Mouse (Mus musculus): ENCODE results near the gene Mr1. TPM values are rescaled to one million over a fixed set of nuclear protein-coding genes. Genes with fewer than 3 reads are reported as not detected.

The Mr1 gene
- polyA plus RNA-seq, 1 experiment = 1.2 TPM

DNA sequence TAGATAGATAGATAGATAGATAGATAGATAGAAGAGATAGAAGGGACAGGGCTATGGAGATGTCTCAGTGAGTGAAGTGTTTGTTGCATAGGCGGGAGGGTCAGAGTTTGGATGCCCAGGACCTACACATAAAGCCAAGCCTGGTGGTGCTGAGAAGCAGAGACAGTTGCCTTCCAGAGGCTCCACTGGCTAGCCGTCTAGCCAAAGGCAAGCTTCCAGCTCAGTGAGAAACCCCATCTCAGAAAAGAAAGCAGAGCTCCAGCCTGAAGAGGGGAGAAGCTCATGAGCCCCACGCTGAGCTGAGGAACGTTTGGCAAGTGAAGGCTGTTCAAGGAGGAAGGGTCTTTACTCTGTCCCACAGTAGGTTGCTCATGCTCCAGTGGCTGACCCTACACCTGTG lies 44.0 kb downstream of the Mr1 start:
- H3K27ac ChIP-seq (ENCODE audit: control insufficient read depth, insufficient read depth, low read depth, low read length) = no peak overlapping the region
- no peaks in the 10 kb centered on the region for H3K27me3 ChIP-seq (ENCODE audit: control insufficient read depth, insufficient read depth, low read length)
- peaks cover 5% of the 10 kb centered on the region for H3K4me1 ChIP-seq (ENCODE audit: control insufficient read depth, insufficient read depth, low read length)
- no peak overlapping the region for H3K4me3 ChIP-seq (ENCODE audit: control insufficient read depth, low read depth, low read length)
- no peaks in the 10 kb centered on the region for H3K36me3 ChIP-seq (ENCODE audit: control insufficient read depth, insufficient read depth, low read length)
- no peak for TF ChIP-seq CTCF (IDR thresholded peaks at IDR 0.05; ENCODE audit: control insufficient read depth, insufficient read depth, insufficient replicate concordance, low read depth, low read length)
- TF ChIP-seq POLR2A (IDR thresholded peaks at IDR 0.05; ENCODE audit: control insufficient read depth, low read depth, low read length) = no peak

DNA sequence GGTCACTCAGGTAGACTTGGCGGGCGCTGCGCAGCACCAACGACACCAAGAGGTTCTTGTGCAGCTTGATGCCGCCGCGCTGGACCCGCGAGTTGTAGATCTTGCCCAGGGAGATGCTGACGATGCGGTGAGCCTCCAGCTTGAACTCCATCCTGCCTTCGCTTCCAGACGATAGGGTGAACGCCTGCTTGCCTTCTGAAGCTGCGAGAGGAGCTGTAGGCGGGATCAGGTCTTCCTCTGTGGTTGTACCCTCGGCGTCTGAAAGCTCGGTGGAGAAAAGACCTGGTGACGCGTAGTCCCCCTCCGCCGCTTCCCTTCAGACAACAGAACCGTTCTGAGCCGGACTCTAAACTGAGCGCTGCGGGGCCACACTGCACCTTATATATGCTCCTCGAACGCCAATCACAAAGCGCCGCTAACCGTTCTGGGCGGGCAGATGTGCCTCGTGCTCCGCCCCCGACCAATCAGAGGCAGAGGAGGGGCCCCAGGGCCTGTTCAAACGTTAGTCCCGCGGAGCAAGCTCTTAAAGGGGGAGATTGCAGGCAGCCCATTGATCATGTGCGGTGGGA lies 47.2 kb downstream of the Mr1 start, which contains the start of gene Ier5:
Gene Ier5 (minus strand): TSS at position 357 of the 569 bp plus-strand sequence.
- Histone ChIP-seq H3K27ac (ENCODE audit: control insufficient read depth, insufficient read depth, low read depth, low read length) (peak within 1 kb of the TSS; percentile 95), H3K27me3 (ENCODE audit: control insufficient read depth, insufficient read depth, low read length) (no peaks in the 10 kb centered on the region), H3K4me3 (ENCODE audit: control insufficient read depth, low read depth, low read length) (peak within 1 kb of the TSS; percentile 98), H3K36me3 (ENCODE audit: control insufficient read depth, insufficient read depth, low read length) (no peaks in the 10 kb centered on the region), H3K4me1 (ENCODE audit: control insufficient read depth, insufficient read depth, low read length) (peaks cover 5% of the 10 kb centered on the region)
- TF ChIP-seq CTCF (IDR thresholded peaks at IDR 0.05; ENCODE audit: control insufficient read depth, insufficient read depth, insufficient replicate concordance, low read depth, low read length) (no peak), POLR2A (IDR thresholded peaks at IDR 0.05; ENCODE audit: control insufficient read depth, low read depth, low read length) (peak; percentile 100)

DNA sequence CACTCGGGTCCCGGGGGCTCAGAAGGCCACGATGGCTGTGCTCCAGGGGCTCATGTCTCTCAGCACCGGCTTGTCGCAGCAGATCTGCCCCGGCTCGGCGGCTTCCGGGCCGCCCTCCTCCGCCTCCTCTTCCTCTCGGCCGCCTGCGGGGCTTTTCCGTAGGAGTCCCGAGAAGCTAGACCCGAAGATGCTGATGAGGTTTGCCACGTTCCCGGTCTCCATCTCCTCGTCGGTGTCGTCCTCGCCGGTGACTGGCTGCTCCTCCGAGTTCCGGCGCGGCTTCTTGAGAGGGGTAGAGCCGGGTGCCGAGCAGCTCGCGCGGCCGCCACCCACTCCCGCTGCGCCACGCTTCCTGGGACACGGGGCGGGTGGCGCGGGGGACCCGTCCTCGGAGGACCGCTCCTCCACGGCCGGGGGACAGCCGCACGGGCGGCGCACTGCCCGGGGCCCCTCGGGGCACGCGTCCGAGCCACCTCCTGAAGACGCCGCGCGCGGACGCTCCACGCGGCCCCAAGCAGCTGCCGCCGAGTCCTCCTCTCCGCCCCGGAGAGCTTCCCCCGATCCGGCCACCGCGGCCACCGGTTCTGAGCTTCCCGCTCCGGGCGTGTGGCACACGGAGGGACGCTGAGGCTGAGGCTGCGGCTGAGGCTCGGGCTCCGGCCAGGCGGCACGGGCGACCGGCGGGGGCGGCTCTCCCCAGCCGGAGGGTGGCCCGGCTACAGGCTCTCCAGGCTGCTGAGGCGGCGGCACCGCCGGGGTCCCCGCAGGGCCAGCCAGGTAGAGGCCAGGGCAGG lies 47.9 kb downstream of the Mr1 start:
- peak overlapping the region; percentile 95 for H3K27ac ChIP-seq (ENCODE audit: control insufficient read depth, insufficient read depth, low read depth, low read length)
- H3K4me1 ChIP-seq (ENCODE audit: control insufficient read depth, insufficient read depth, low read length) = peaks cover 5% of the 10 kb centered on the region
- TF ChIP-seq POLR2A (IDR thresholded peaks at IDR 0.05; ENCODE audit: control insufficient read depth, low read depth, low read length) (peak; percentile 31; the same call in 1 of the 2 replicates), CTCF (IDR thresholded peaks at IDR 0.05; ENCODE audit: control insufficient read depth, insufficient read depth, insufficient replicate concordance, low read depth, low read length) (no peak)
- no peaks in the 10 kb centered on the region for H3K27me3 ChIP-seq (ENCODE audit: control insufficient read depth, insufficient read depth, low read length)
- H3K36me3 ChIP-seq (ENCODE audit: control insufficient read depth, insufficient read depth, low read length) = no peaks in the 10 kb centered on the region
- H3K4me3 ChIP-seq (ENCODE audit: control insufficient read depth, low read depth, low read length) = peak overlapping the region; percentile 98

DNA sequence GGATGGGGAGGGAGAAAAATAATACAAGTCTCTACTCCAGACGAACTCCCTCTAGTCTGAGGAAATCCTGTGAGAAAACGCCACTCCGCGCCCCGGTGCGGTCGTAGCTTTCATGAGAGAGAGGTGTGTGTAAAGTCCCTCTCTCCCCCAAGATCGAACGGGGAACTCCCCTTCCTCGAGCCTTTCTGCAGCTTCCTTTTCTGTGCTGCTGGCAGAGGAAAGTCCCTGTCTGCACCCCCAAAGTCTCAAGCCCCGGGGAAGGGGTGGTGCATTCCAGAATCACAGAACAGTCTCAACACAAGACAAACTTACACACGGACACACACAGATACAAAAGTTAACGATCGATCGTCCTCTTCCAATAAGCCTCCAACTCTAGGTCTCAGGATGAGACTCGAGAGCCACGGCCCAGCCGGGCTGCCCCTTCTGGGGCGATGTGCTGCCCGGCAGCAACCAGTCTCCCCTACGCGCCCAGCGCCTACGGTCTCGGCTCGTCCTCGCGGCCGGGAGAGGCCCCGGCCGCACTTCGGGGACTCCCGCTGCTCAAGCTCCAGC lies 48.6 kb downstream of the Mr1 start:
- no peaks in the 10 kb centered on the region for H3K27me3 ChIP-seq (ENCODE audit: control insufficient read depth, insufficient read depth, low read length)
- no peaks in the 10 kb centered on the region for H3K36me3 ChIP-seq (ENCODE audit: control insufficient read depth, insufficient read depth, low read length)
- peaks cover 5% of the 10 kb centered on the region for H3K4me1 ChIP-seq (ENCODE audit: control insufficient read depth, insufficient read depth, low read length)
- no peak for TF ChIP-seq CTCF (IDR thresholded peaks at IDR 0.05; ENCODE audit: control insufficient read depth, insufficient read depth, insufficient replicate concordance, low read depth, low read length)
- no peak for TF ChIP-seq POLR2A (IDR thresholded peaks at IDR 0.05; ENCODE audit: control insufficient read depth, low read depth, low read length)
- peak overlapping the region; percentile 98 for H3K4me3 ChIP-seq (ENCODE audit: control insufficient read depth, low read depth, low read length)
- peak overlapping the region; percentile 95 for H3K27ac ChIP-seq (ENCODE audit: control insufficient read depth, insufficient read depth, low read depth, low read length)

DNA sequence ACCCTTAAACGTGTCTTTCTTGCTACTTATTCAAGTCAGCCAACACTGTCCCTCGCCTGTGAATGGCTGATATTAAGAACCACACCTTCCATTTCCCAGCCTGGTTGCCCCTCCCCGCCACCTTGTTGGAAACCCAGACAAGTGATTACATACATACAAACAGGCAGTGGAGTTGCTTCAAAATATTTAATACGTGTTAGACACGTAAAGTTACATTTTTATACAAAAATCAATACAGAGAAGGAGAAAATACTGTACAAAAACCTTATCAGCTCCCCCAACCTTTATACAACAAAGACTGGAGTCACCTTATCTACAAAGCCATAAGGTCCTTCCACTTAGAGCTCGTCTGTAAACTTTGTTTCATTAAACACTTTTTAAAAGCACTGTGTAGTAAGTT lies 49.3 kb downstream of the Mr1 start:
- peaks cover 7% of the 10 kb centered on the region for H3K4me1 ChIP-seq (ENCODE audit: control insufficient read depth, insufficient read depth, low read length)
- TF ChIP-seq CTCF (IDR thresholded peaks at IDR 0.05; ENCODE audit: control insufficient read depth, insufficient read depth, insufficient replicate concordance, low read depth, low read length) = no peak
- TF ChIP-seq POLR2A (IDR thresholded peaks at IDR 0.05; ENCODE audit: control insufficient read depth, low read depth, low read length) = no peak
- no peaks in the 10 kb centered on the region for H3K27me3 ChIP-seq (ENCODE audit: control insufficient read depth, insufficient read depth, low read length)
- H3K4me3 ChIP-seq (ENCODE audit: control insufficient read depth, low read depth, low read length) = peak overlapping the region; percentile 78
- no peak overlapping the region for H3K27ac ChIP-seq (ENCODE audit: control insufficient read depth, insufficient read depth, low read depth, low read length)
- H3K36me3 ChIP-seq (ENCODE audit: control insufficient read depth, insufficient read depth, low read length) = no peaks in the 10 kb centered on the region

DNA sequence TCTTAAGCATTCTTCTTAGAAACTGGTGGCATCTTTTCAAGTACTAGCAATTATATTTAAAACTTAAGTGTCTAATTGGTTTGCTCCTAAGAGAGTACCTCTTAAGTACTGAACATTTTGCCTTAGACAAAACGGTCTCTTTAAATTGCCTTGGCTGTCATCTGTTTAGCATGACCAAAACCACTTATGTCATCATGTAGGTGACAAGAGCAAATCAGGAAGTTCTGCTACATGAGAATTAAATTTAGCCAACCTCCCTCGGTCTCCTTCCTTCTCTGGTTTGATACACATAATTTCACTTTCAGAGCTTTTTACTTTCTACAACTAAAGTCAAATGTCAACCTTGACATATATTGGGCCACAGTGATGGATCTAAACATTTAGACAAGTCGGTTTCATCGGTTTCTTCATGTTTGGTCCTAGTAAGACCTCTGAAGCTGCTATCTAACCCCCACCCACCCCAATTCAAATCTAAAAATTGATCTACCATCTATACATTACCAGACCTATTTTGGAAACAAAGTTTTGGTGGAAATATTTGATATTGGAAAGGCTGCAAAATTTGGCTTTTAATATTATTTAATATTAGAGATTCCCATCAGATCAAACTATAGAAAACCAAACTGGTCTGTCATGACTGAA lies 49.9 kb downstream of the Mr1 start:
- Histone ChIP-seq H3K4me3 (ENCODE audit: control insufficient read depth, low read depth, low read length) (no peak overlapping the region; the same call in 1 of the 2 replicates), H3K36me3 (ENCODE audit: control insufficient read depth, insufficient read depth, low read length) (no peaks in the 10 kb centered on the region), H3K4me1 (ENCODE audit: control insufficient read depth, insufficient read depth, low read length) (peaks cover 12% of the 10 kb centered on the region), H3K27ac (ENCODE audit: control insufficient read depth, insufficient read depth, low read depth, low read length) (no peak overlapping the region), H3K27me3 (ENCODE audit: control insufficient read depth, insufficient read depth, low read length) (no peaks in the 10 kb centered on the region)
- TF ChIP-seq POLR2A (IDR thresholded peaks at IDR 0.05; ENCODE audit: control insufficient read depth, low read depth, low read length) (no peak), CTCF (IDR thresholded peaks at IDR 0.05; ENCODE audit: control insufficient read depth, insufficient read depth, insufficient replicate concordance, low read depth, low read length) (no peak)
